Mouse (Mus musculus) sigmoid colon, adult 10 weeks (tissue): ENCODE measurements around the gene Gadd45gip1. TPM values are rescaled to one million over a fixed set of nuclear protein-coding genes. Genes with fewer than 3 reads are reported as not detected.

Source experiments
- polyA plus RNA-seq: library from polyadenylated mRNA; stranded (reverse); fragments of 350-450 nt; fragmentation: Illumina TruSeq; extraction: RNeasy Lipid Tissue Mini Kit (QIAGEN cat#74804); gene quantifications from one replicate; pipeline ENCODE4 v1.2.3, GENCODE M21; 2014; ENCODE audit warnings: low read depth, low replicate concordance

The Gadd45gip1 gene
- polyA plus RNA-seq: 0.66 TPM

GRCm38 (mm10) chr8:84831490-84831889 is at the start of gene Gadd45gip1:
Gene Gadd45gip1 (plus strand): TSS chr8:84831522.

GRCm38 (mm10) chr8:84799999-84800831 is 31.1 kb upstream of the Gadd45gip1 start, which contains the start of gene Nfix:
Gene Nfix (minus strand): TSS chr8:84800344.

GRCm38 (mm10) chr8:84822723-84823122 is 8.6 kb upstream of the Gadd45gip1 start, which contains the start of gene Dand5:
Gene Dand5 (minus strand): TSS chr8:84822823.

GRCm38 (mm10) chr8:84840248-84840999 is 9.1 kb downstream of the Gadd45gip1 start, which contains the start of gene Rad23a:
Gene Rad23a (minus strand): TSS chr8:84840665.

GRCm38 (mm10) chr8:84846722-84847572 is 15.6 kb downstream of the Gadd45gip1 start, which contains the start of gene Calr:
Gene Calr (minus strand): TSS chr8:84846934.

GRCm38 (mm10) chr8:84856864-84857441 is 25.6 kb downstream of the Gadd45gip1 start, which contains the start of gene Farsa:
Gene Farsa (plus strand): TSS chr8:84856989.

GRCm38 (mm10) chr8:84871376-84872308 is 40.3 kb downstream of the Gadd45gip1 start, which contains the start of gene Syce2:
Gene Syce2 (plus strand): TSS chr8:84872111.

Other genes with a start within 250 kb of the Gadd45gip1 start
- gene Ier2, start 168.7 kb upstream of the Gadd45gip1 start, polyA plus RNA-seq: 5.6 TPM
- gene Trmt1, start 145.2 kb upstream of the Gadd45gip1 start, polyA plus RNA-seq: 12.7 TPM
- gene Nacc1, start 143.7 kb upstream of the Gadd45gip1 start, polyA plus RNA-seq: 2.2 TPM
- not detected for gene Lyl1, start 130.1 kb upstream of the Gadd45gip1 start, polyA plus RNA-seq
- gene G430095P16Rik, start 108.5 kb upstream of the Gadd45gip1 start, polyA plus RNA-seq: not detected
- gene Nfix, start 31.2 kb upstream of the Gadd45gip1 start, polyA plus RNA-seq: 19.0 TPM
- 1.5 TPM for gene Dand5, start 8.7 kb upstream of the Gadd45gip1 start, polyA plus RNA-seq
- 3.5 TPM for gene Rad23a, start 9.1 kb downstream of the Gadd45gip1 start, polyA plus RNA-seq
- gene Calr, start 15.4 kb downstream of the Gadd45gip1 start, polyA plus RNA-seq: 491 TPM
- gene Farsa, start 25.5 kb downstream of the Gadd45gip1 start, polyA plus RNA-seq: 4.9 TPM
- gene Syce2, start 40.6 kb downstream of the Gadd45gip1 start, polyA plus RNA-seq: 9.3 TPM
- gene Gcdh, start 62.4 kb downstream of the Gadd45gip1 start, polyA plus RNA-seq: 36.1 TPM
- gene Klf1, start 70.4 kb downstream of the Gadd45gip1 start, polyA plus RNA-seq: 0.38 TPM
- 11.0 TPM for gene Dnase2a, start 77.0 kb downstream of the Gadd45gip1 start, polyA plus RNA-seq
- not detected for gene Mast1, start 105.8 kb downstream of the Gadd45gip1 start, polyA plus RNA-seq
- gene Rtbdn, start 115.5 kb downstream of the Gadd45gip1 start, polyA plus RNA-seq: not detected
- not detected for gene Gm49661, start 137.9 kb downstream of the Gadd45gip1 start, polyA plus RNA-seq
- 27.1 TPM for gene Prdx2, start 138.1 kb downstream of the Gadd45gip1 start, polyA plus RNA-seq
- 2.4 TPM for gene Rnaseh2a, start 138.2 kb downstream of the Gadd45gip1 start, polyA plus RNA-seq
- 1.7 TPM for gene Junb, start 147.2 kb downstream of the Gadd45gip1 start, polyA plus RNA-seq
- gene Hook2, start 159.1 kb downstream of the Gadd45gip1 start, polyA plus RNA-seq: 26.9 TPM
- 3.1 TPM for gene Best2, start 183.0 kb downstream of the Gadd45gip1 start, polyA plus RNA-seq
- 11.1 TPM for gene Asna1, start 193.8 kb downstream of the Gadd45gip1 start, polyA plus RNA-seq
- 13.3 TPM for gene Trir, start 195.3 kb downstream of the Gadd45gip1 start, polyA plus RNA-seq
- gene Tnpo2, start 205.4 kb downstream of the Gadd45gip1 start, polyA plus RNA-seq: 12.3 TPM
- gene Fbxw9, start 228.5 kb downstream of the Gadd45gip1 start, polyA plus RNA-seq: 2.6 TPM
- gene Gm5741, start 236.5 kb downstream of the Gadd45gip1 start, polyA plus RNA-seq: not detected
- gene Dhps, start 240.2 kb downstream of the Gadd45gip1 start, polyA plus RNA-seq: 23.2 TPM
- gene Wdr83os, start 249.2 kb downstream of the Gadd45gip1 start, polyA plus RNA-seq: 5.8 TPM
- 2.8 TPM for gene Wdr83, start 249.8 kb downstream of the Gadd45gip1 start, polyA plus RNA-seq